18 mouse cellular contexts compared by ENCODE assay signal in genomic region chr6:108477602-108478001, GRCm38 (mm10).
DNase-seq lines count a peak whose midpoint lies in the region; ATAC-seq lines count a peak whose summit lies in the region.
"Had no signal": no experiment of that assay in that cellular context is flagged by ENCODE, and none has a peak within 500 bp of the region (broad histone marks: within the 10 kb centered on the region; RNA-seq: fewer than 3 reads in every experiment).

No protein-coding gene starts in this region.

- 78% methylated on average over 6 of the region's 6 CpGs for WGBS in liver, embryonic 13.5 days (ENCODE audit: insufficient replicate concordance)

- H3K4me1 ChIP-seq in liver, embryonic 13.5 days (replicated peaks) = peaks cover 12% of the 10 kb centered on the region
- H3K4me1 ChIP-seq in megakaryocyte, embryonic 14.5 days = peaks cover 18% of the 10 kb centered on the region
- H3K4me1 ChIP-seq: embryonic facial prominence, embryonic 13.5 days; hindbrain, embryonic 10.5 days; limb, embryonic 12.5 days had no signal

- DNase-seq in heart, adult 11 months = peak; percentile 85
- no peak for DNase-seq in heart, adult 18-20 months
- no peak for DNase-seq in liver, embryonic 13.5 days
- no peak for DNase-seq in liver
- no peak for DNase-seq in gastrocnemius, postnatal 25 days
- DNase-seq in layer of hippocampus, postnatal 10 days (ENCODE audit: low spot score in 2 of 2) = no peak
- DNase-seq: cerebellum, adult 8-10 months; kidney, adult 11 months; lung, postnatal 14 days; midbrain, embryonic 14.5 days; thymus, adult 2 months had no signal

- H3K27ac ChIP-seq in liver, embryonic 13.5 days = no peak overlapping the region
- H3K27ac ChIP-seq: embryonic facial prominence, embryonic 13.5 days; heart, embryonic 10.5 days; hindbrain, embryonic 10.5 days; limb, embryonic 12.5 days had no signal

- H3K4me3 ChIP-seq in liver, embryonic 13.5 days (replicated peaks) = no peak overlapping the region
- H3K4me3 ChIP-seq in megakaryocyte, embryonic 14.5 days (replicated peaks) = peak overlapping the region; percentile 68
- H3K4me3 ChIP-seq: embryonic facial prominence, embryonic 13.5 days; heart, embryonic 10.5 days; hindbrain, embryonic 10.5 days; limb, embryonic 12.5 days had no signal

- no peaks in the 10 kb centered on the region for H3K27me3 ChIP-seq in liver, embryonic 13.5 days
- no peaks in the 10 kb centered on the region for H3K27me3 ChIP-seq in megakaryocyte, embryonic 14.5 days (replicated peaks)
- H3K27me3 ChIP-seq: embryonic facial prominence, embryonic 13.5 days; limb, embryonic 12.5 days had no signal

- no peaks in the 10 kb centered on the region for H3K9me3 ChIP-seq in liver, embryonic 13.5 days (replicated peaks)
- no peaks in the 10 kb centered on the region for H3K9me3 ChIP-seq in megakaryocyte, embryonic 14.5 days
- H3K9me3 ChIP-seq: embryonic facial prominence, embryonic 13.5 days; G1E; heart, embryonic 10.5 days; hindbrain, embryonic 10.5 days; limb, embryonic 12.5 days had no signal

- no peak overlapping the region for H3K9ac ChIP-seq in liver, embryonic 13.5 days
- H3K9ac ChIP-seq: embryonic facial prominence, embryonic 13.5 days; limb, embryonic 12.5 days had no signal

- H3K36me3 ChIP-seq in liver, embryonic 13.5 days = 0 out of 2 replicates have a peak, but pooled peaks cover 5% of the 10 kb centered on the region
- peaks cover 62% of the 10 kb centered on the region for H3K36me3 ChIP-seq in megakaryocyte, embryonic 14.5 days (replicated peaks; ENCODE audit: low read length)

- peak; percentile 34; the same call in 1 of the 2 replicates for ATAC-seq in liver, embryonic 13.5 days (ENCODE audit: low read depth)
- peak; percentile 44 for ATAC-seq in granulocyte monocyte progenitor cell, adult 5-6 weeks (replicated peaks; ENCODE audit: poor library complexity, severe bottlenecking)

- H3K4me2 ChIP-seq in liver, embryonic 13.5 days = no peak overlapping the region
- H3K4me2 ChIP-seq: embryonic facial prominence, embryonic 13.5 days; limb, embryonic 12.5 days had no signal
